Mouse (Mus musculus): ENCODE data around the gene Tsen54.

Gene Tsen54

GRCm38 (mm10) chr11:115859143-115859945 is 44.8 kb downstream of the Tsen54 start:
- DNase-seq (ENCODE audit: low spot score in 2 of 2) = peak; percentile 80 to 84

- no peak for DNase-seq (ENCODE audit: low spot score in 2 of 2)
Measured at GRCm38 (mm10) chr11:115863895-115864294, 49.4 kb downstream of the Tsen54 start.

- DNase-seq (ENCODE audit: low spot score in 2 of 2) = no peak
Measured at GRCm38 (mm10) chr11:115869393-115869792, 54.9 kb downstream of the Tsen54 start.

- no peak for DNase-seq (ENCODE audit: low spot score in 2 of 2)
Measured at GRCm38 (mm10) chr11:115872437-115872836, 57.9 kb downstream of the Tsen54 start.

Measured in right cerebral cortex, postnatal 10 days (tissue).